Mouse (Mus musculus): ENCODE measurements at regions not wholly inside any gene's neighbourhood (a gene's known extent, or its start where the extent isn't known, plus 50 kb on each side); places are given as distances from the start of the nearest gene placed in this dataset.

GRCm38 (mm10) chrX:107577501-107577900 lies 90.3 kb upstream of the Tbx22 start:
- peak in 1 of 2 experiments; percentile 1 for DNase-seq
